Mouse (Mus musculus) cortical plate, adult 2 months (tissue): ENCODE data around the gene Ehbp1.

Source experiments
- CTCF ChIP-seq: fragments of 200-500 bp; IDR thresholded peaks from 2 replicates; pipeline ENCODE4 v1.5.1; 2011; ENCODE audit warnings: mild to moderate bottlenecking, control low read depth, low read length; ENCODE audit not compliant: insufficient read depth; ENCODE audit errors: extremely low read depth
- POLR2A ChIP-seq: fragments of 200-500 bp; IDR thresholded peaks from 2 replicates; pipeline ENCODE4 v1.6.1; 2011; ENCODE audit warnings: mild to moderate bottlenecking, low read length, control low read depth; ENCODE audit not compliant: insufficient read depth; ENCODE audit errors: extremely low read depth

- TF ChIP-seq CTCF (no peak), POLR2A (no peak)
Observed at GRCm38 (mm10) chr11:22002783-22003340, 339.2 kb downstream of the Ehbp1 start, which contains the start of gene Otx1.
